Mouse (Mus musculus): ENCODE data around the gene Ooep. TPM values are rescaled to one million over a fixed set of nuclear protein-coding genes. Genes with fewer than 3 reads are reported as not detected.

Ooep gene
- under 1 TPM in 1 of 2 experiments, not detected in 1; 0.11 TPM for total RNA-seq (2021)
- long read RNA-seq, experiment 1 = 0 reads
- long read RNA-seq, experiment 2 = 0 reads

GRCm38 (mm10) chr9:78378113-78378785 lies at the start of gene Ooep:
Ooep (minus strand) TSS chr9:78378725.
- peak; percentile 6 for DNase-seq
- intact Hi-C loops (cut with DNase I; ENCODE audit: low total_unique reads) = no loop called here

- no peak for DNase-seq
- intact Hi-C loops (cut with DNase I; ENCODE audit: low total_unique reads) = no loop called here
These were observed 49.7 kb upstream of the Ooep start for GRCm38 (mm10) chr9:78428185-78428584.

GRCm38 (mm10) chr9:78427362-78427781 lies 48.8 kb upstream of the Ooep start:
- DNase-seq = no peak
- intact Hi-C loops (cut with DNase I; ENCODE audit: low total_unique reads) = no loop called here

- intact Hi-C loops (cut with DNase I; ENCODE audit: low total_unique reads) = no loop called here
- DNase-seq = no peak
These were observed 23.1 kb upstream of the Ooep start for GRCm38 (mm10) chr9:78401596-78401995.

- intact Hi-C loops (cut with DNase I; ENCODE audit: low total_unique reads) = no loop called here
These were observed 22.0 kb upstream of the Ooep start for GRCm38 (mm10) chr9:78400570-78400969.

GRCm38 (mm10) chr9:78396517-78396916 lies 18.0 kb upstream of the Ooep start:
- DNase-seq = no peak
- intact Hi-C loops (cut with DNase I; ENCODE audit: low total_unique reads) = no loop called here

More at GRCm38 (mm10) chr9:78400570-78400969, 22.0 kb upstream of the Ooep start:
- DNase-seq = no peak

GRCm38 (mm10) chr9:78395630-78396351 lies 17.3 kb upstream of the Ooep start, which contains the start of gene Ddx43:
Ddx43 (plus strand) TSS chr9:78395777.
- intact Hi-C loops (cut with DNase I; ENCODE audit: low total_unique reads) = no loop called here
- peak; percentile 33 for DNase-seq

GRCm38 (mm10) chr9:78395244-78395629 lies 16.7 kb upstream of the Ooep start:
- intact Hi-C loops (cut with DNase I; ENCODE audit: low total_unique reads) = no loop called here
- DNase-seq = no peak

- no peak for DNase-seq
These were observed 16.1 kb upstream of the Ooep start for GRCm38 (mm10) chr9:78394602-78395001.

GRCm38 (mm10) chr9:78393741-78394140 lies 15.2 kb upstream of the Ooep start:
- intact Hi-C loops (cut with DNase I; ENCODE audit: low total_unique reads) = no loop called here
- DNase-seq = no peak

More at GRCm38 (mm10) chr9:78394602-78395001, 16.1 kb upstream of the Ooep start:
- intact Hi-C loops (cut with DNase I; ENCODE audit: low total_unique reads) = no loop called here

- intact Hi-C loops (cut with DNase I; ENCODE audit: low total_unique reads) = no loop called here
- DNase-seq = no peak
These were observed 11.5 kb upstream of the Ooep start for GRCm38 (mm10) chr9:78389981-78390380.

- no peak for DNase-seq
- intact Hi-C loops (cut with DNase I; ENCODE audit: low total_unique reads) = no loop called here
These were observed 8.4 kb upstream of the Ooep start for GRCm38 (mm10) chr9:78386947-78387346.

- intact Hi-C loops (cut with DNase I; ENCODE audit: low total_unique reads) = no loop called here
- no peak for DNase-seq
These were observed 7.4 kb upstream of the Ooep start for GRCm38 (mm10) chr9:78385893-78386292.

GRCm38 (mm10) chr9:78377546-78377945 lies 979 bp downstream of the Ooep start:
- intact Hi-C loops (cut with DNase I; ENCODE audit: low total_unique reads) = no loop called here
- DNase-seq = no peak

GRCm38 (mm10) chr9:78375486-78375885 lies 3.0 kb downstream of the Ooep start:
- no peak for DNase-seq
- intact Hi-C loops (cut with DNase I; ENCODE audit: low total_unique reads) = no loop called here

- intact Hi-C loops (cut with DNase I; ENCODE audit: low total_unique reads) = no loop called here
- no peak for DNase-seq
These were observed 3.6 kb downstream of the Ooep start for GRCm38 (mm10) chr9:78374885-78375389.

GRCm38 (mm10) chr9:78374397-78374796 lies 4.1 kb downstream of the Ooep start:
- no peak for DNase-seq
- intact Hi-C loops (cut with DNase I; ENCODE audit: low total_unique reads) = no loop called here

GRCm38 (mm10) chr9:78372827-78373504 lies 5.6 kb downstream of the Ooep start:
- DNase-seq = no peak
- intact Hi-C loops (cut with DNase I; ENCODE audit: low total_unique reads) = no loop called here

- intact Hi-C loops (cut with DNase I; ENCODE audit: low total_unique reads) = no loop called here
- no peak for DNase-seq
These were observed 7.1 kb downstream of the Ooep start for GRCm38 (mm10) chr9:78371441-78371840.

- intact Hi-C loops (cut with DNase I; ENCODE audit: low total_unique reads) = no loop called here
- DNase-seq = no peak
These were observed 8.7 kb downstream of the Ooep start for GRCm38 (mm10) chr9:78369786-78370185.

Data from gastrocnemius, postnatal 14 days (tissue).